Comparison of ENCODE assay signal across 8 mouse cellular contexts in the genomic region with DNA sequence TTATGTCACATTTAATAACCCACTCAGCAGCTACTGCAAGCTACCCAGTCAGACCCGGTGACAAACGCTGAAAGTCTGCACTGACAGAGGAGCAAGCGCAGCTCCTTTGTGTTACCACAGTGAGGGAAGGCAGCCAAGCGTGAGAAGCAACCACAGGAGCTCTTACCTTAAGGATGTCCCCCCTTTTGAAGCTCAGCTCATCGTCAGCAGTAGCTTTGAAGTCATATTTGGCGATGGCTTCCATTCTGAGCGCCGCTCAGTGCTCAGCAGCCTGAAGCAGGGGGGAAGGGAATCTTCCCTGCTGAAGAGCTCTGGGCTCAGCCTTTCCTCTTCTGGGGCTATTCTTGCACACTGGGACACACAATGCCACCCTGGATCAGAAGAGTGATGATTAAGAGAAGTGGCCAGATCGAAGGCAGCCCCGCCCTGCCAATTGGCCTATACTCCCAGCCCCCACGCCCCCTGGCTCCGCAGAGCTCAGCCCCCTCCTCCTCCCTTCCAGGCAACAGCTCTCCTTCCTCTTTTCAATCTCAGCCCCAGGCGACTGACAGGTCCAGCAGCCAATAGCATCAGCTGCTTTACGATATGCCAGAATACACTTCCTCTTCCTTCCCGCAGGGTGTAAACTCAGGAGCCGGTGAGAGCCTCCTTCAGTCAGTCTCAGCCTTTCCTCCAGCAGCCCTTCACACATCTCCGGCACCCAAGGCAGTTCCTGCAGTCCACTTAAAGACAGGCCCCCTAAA. TPM values are rescaled to one million over a fixed set of nuclear protein-coding genes. Genes with fewer than 3 reads are reported as not detected.
DNase-seq lines count a peak whose midpoint lies in the region; ATAC-seq lines count a peak whose summit lies in the region.

No protein-coding gene starts in this region.

- ATAC-seq in intestine, embryonic 16.5 days: peak; percentile 95

- intact Hi-C loops in left cerebral cortex, postnatal 25 days (cut with DNase I): no loop called here

- DNase-seq in adrenal gland, adult (ENCODE audit: inconsistent age in 2 of 2, low spot score in 1 of 2): peak; percentile 85 to 94
- peak; percentile 90 for DNase-seq in embryo, embryonic 11 days
- DNase-seq in gastrocnemius, postnatal 4 days (ENCODE audit: low spot score in 2 of 2): peak; percentile 69 to 91
- DNase-seq in left cerebral cortex, postnatal 25 days (ENCODE audit: low spot score in 2 of 2): peak; percentile 93 to 98
- DNase-seq in mesoderm, embryonic 11.5 days (ENCODE audit: low read depth, low spot score): peak; percentile 91
- DNase-seq in right cerebral cortex, postnatal 25 days: peak; percentile 90
- peak; percentile 84 to 89 for DNase-seq in urinary bladder, postnatal 36 days (ENCODE audit: low spot score in 2 of 2)

- peak overlapping the region; percentile 69 for H3K4me3 ChIP-seq in intestine, embryonic 16.5 days (ENCODE audit: low read length)

- H3K4me2 ChIP-seq in intestine, embryonic 16.5 days (ENCODE audit: low read depth, low read length): peak overlapping the region; percentile 84

- peak overlapping the region; percentile 77 for H3K9ac ChIP-seq in intestine, embryonic 16.5 days (ENCODE audit: low read depth, low read length)

- WGBS in intestine, embryonic 16.5 days: 12% methylated on average over 17 of the region's 17 CpGs

- H3K36me3 ChIP-seq in intestine, embryonic 16.5 days (ENCODE audit: control insufficient read depth, insufficient read depth, low read length): peaks cover 4% of the 10 kb centered on the region

- no peaks in the 10 kb centered on the region for H3K27me3 ChIP-seq in intestine, embryonic 16.5 days (replicated peaks; ENCODE audit: control insufficient read depth, insufficient read depth, low read length)

- H3K27ac ChIP-seq in intestine, embryonic 16.5 days (ENCODE audit: low read length): peak overlapping the region; percentile 72

- peaks cover 26% of the 10 kb centered on the region for H3K4me1 ChIP-seq in intestine, embryonic 16.5 days (ENCODE audit: control insufficient read depth, insufficient read depth, low read length)

- H3K9me3 ChIP-seq in intestine, embryonic 16.5 days (ENCODE audit: control insufficient read depth, low read length): no peaks in the 10 kb centered on the region

RNA-seq across cellular contexts. Expression of gene Grb2, which starts 9.2 kb away (rescaled TPM):
- total RNA-seq in gastrocnemius, postnatal 4 days (2021): 100 to 1,000 TPM; 106 to 116 TPM
- polyA plus RNA-seq in intestine, embryonic 16.5 days (2015; fragmentation: Nextera tagmentation; extraction: Ambion mirVana): 67.1 and 73.1 TPM in 2 replicates
- 100 to 1,000 TPM; 204 TPM for total RNA-seq in left cerebral cortex, postnatal 25 days (2021)

Comparison
In these comparisons a context has a peak if more than half of its experiments do, and no peak if none do; other contexts are left out.
1. Peak in every context shown above with its lines: DNase-seq, ATAC-seq, H3K4me3 ChIP-seq and H3K27ac ChIP-seq.